Mouse (Mus musculus): Measurements from ENCODE around the gene Tcap. TPM values are rescaled to one million over a fixed set of nuclear protein-coding genes. Genes with fewer than 3 reads are reported as not detected.
A peak's percentile ranks its signal among the peaks of the same experiment; 100 is the strongest.

Tcap gene
- polyA plus RNA-seq, 1 experiment from 2014 or later = 0.29 TPM

GRCm38 (mm10) chr11:98394301-98394700 lies 10.7 kb downstream of the Tcap start:
- Histone ChIP-seq H3K27me3 (ENCODE audit: control insufficient read depth, insufficient read depth, low read length) (no peaks in the 10 kb centered on the region), H3K4me3 (ENCODE audit: low read depth, low read length) (no peak overlapping the region), H3K4me1 (ENCODE audit: control insufficient read depth, insufficient read depth, low read length) (no peaks in the 10 kb centered on the region), H3K27ac (ENCODE audit: low read depth, low read length) (no peak overlapping the region), H3K4me2 (ENCODE audit: low read depth, low read length) (no peak overlapping the region), H3K9ac (replicated peaks; ENCODE audit: low read depth, low read length) (no peak overlapping the region), H3K36me3 (ENCODE audit: control insufficient read depth, insufficient read depth, low read length) (no peaks in the 10 kb centered on the region), H3K9me3 (ENCODE audit: control insufficient read depth, low read length) (no peaks in the 10 kb centered on the region)
- WGBS = 68% methylated on average over 6 of the region's 6 CpGs
- no peak for ATAC-seq (ENCODE audit: low read depth)

- no peak overlapping the region for H3K4me3 ChIP-seq (ENCODE audit: low read depth, low read length)
- 58% methylated on average over 4 of the region's 4 CpGs for WGBS
- no peak for ATAC-seq (ENCODE audit: low read depth)
- H3K4me2 ChIP-seq (ENCODE audit: low read depth, low read length) = no peak overlapping the region
- no peaks in the 10 kb centered on the region for H3K9me3 ChIP-seq (ENCODE audit: control insufficient read depth, low read length)
- H3K27me3 ChIP-seq (ENCODE audit: control insufficient read depth, insufficient read depth, low read length) = no peaks in the 10 kb centered on the region
- no peak overlapping the region for H3K9ac ChIP-seq (replicated peaks; ENCODE audit: low read depth, low read length)
- no peaks in the 10 kb centered on the region for H3K36me3 ChIP-seq (ENCODE audit: control insufficient read depth, insufficient read depth, low read length)
- H3K27ac ChIP-seq (ENCODE audit: low read depth, low read length) = no peak overlapping the region
- H3K4me1 ChIP-seq (ENCODE audit: control insufficient read depth, insufficient read depth, low read length) = no peaks in the 10 kb centered on the region
These were observed 11.4 kb downstream of the Tcap start for GRCm38 (mm10) chr11:98395041-98395440.

- H3K4me3 ChIP-seq (ENCODE audit: low read depth, low read length) = no peak overlapping the region
- no peak for ATAC-seq (ENCODE audit: low read depth)
- H3K4me2 ChIP-seq (ENCODE audit: low read depth, low read length) = no peak overlapping the region
- peaks cover 6% of the 10 kb centered on the region; the same call in 1 of the 2 replicates for H3K4me1 ChIP-seq (ENCODE audit: control insufficient read depth, insufficient read depth, low read length)
- no peaks in the 10 kb centered on the region for H3K36me3 ChIP-seq (ENCODE audit: control insufficient read depth, insufficient read depth, low read length)
- no peak overlapping the region for H3K27ac ChIP-seq (ENCODE audit: low read depth, low read length)
- WGBS = 91% methylated on average over 7 of the region's 7 CpGs
- no peaks in the 10 kb centered on the region for H3K27me3 ChIP-seq (ENCODE audit: control insufficient read depth, insufficient read depth, low read length)
- no peak overlapping the region for H3K9ac ChIP-seq (replicated peaks; ENCODE audit: low read depth, low read length)
- H3K9me3 ChIP-seq (ENCODE audit: control insufficient read depth, low read length) = no peaks in the 10 kb centered on the region
These were observed 14.3 kb downstream of the Tcap start for GRCm38 (mm10) chr11:98397946-98398345.

GRCm38 (mm10) chr11:98400161-98400726 lies 16.6 kb downstream of the Tcap start, which contains the start of gene Pgap3:
Gene Pgap3, minus strand, starts transcription at chr11:98400490.
- peaks cover 6% of the 10 kb centered on the region; the same call in 1 of the 2 replicates for H3K4me1 ChIP-seq (ENCODE audit: control insufficient read depth, insufficient read depth, low read length)
- peak within 1 kb of the TSS; percentile 79 for H3K4me2 ChIP-seq (ENCODE audit: low read depth, low read length)
- no peaks in the 10 kb centered on the region for H3K36me3 ChIP-seq (ENCODE audit: control insufficient read depth, insufficient read depth, low read length)
- peak within 1 kb of the TSS; percentile 90 for H3K27ac ChIP-seq (ENCODE audit: low read depth, low read length)
- ATAC-seq (ENCODE audit: low read depth) = peak; percentile 93
- H3K4me3 ChIP-seq (ENCODE audit: low read depth, low read length) = peak within 1 kb of the TSS; percentile 50
- under 1% methylated on average over 40 of the region's 40 CpGs for WGBS
- H3K9ac ChIP-seq (replicated peaks; ENCODE audit: low read depth, low read length) = peak within 1 kb of the TSS; percentile 69
- no peaks in the 10 kb centered on the region for H3K27me3 ChIP-seq (ENCODE audit: control insufficient read depth, insufficient read depth, low read length)
- H3K9me3 ChIP-seq (ENCODE audit: control insufficient read depth, low read length) = no peaks in the 10 kb centered on the region

GRCm38 (mm10) chr11:98400816-98401215 lies 17.2 kb downstream of the Tcap start:
- H3K27ac ChIP-seq (ENCODE audit: low read depth, low read length) = peak overlapping the region; percentile 90
- 56% methylated on average over 3 of the region's 3 CpGs for WGBS
- no peaks in the 10 kb centered on the region for H3K27me3 ChIP-seq (ENCODE audit: control insufficient read depth, insufficient read depth, low read length)
- H3K9me3 ChIP-seq (ENCODE audit: control insufficient read depth, low read length) = no peaks in the 10 kb centered on the region
- no peaks in the 10 kb centered on the region for H3K36me3 ChIP-seq (ENCODE audit: control insufficient read depth, insufficient read depth, low read length)
- peak overlapping the region; percentile 50 for H3K4me3 ChIP-seq (ENCODE audit: low read depth, low read length)
- peak overlapping the region; percentile 69 for H3K9ac ChIP-seq (replicated peaks; ENCODE audit: low read depth, low read length)
- no peak; the same call in 1 of the 2 replicates for ATAC-seq (ENCODE audit: low read depth)
- peaks cover 6% of the 10 kb centered on the region; the same call in 1 of the 2 replicates for H3K4me1 ChIP-seq (ENCODE audit: control insufficient read depth, insufficient read depth, low read length)
- peak overlapping the region; percentile 79 for H3K4me2 ChIP-seq (ENCODE audit: low read depth, low read length)

- no peak overlapping the region for H3K9ac ChIP-seq (replicated peaks; ENCODE audit: low read depth, low read length)
- no peak overlapping the region for H3K27ac ChIP-seq (ENCODE audit: low read depth, low read length)
- H3K4me3 ChIP-seq (ENCODE audit: low read depth, low read length) = no peak overlapping the region
- 79% methylated on average over 6 of the region's 6 CpGs for WGBS
- no peaks in the 10 kb centered on the region for H3K4me1 ChIP-seq (ENCODE audit: control insufficient read depth, insufficient read depth, low read length)
- peaks cover 3% of the 10 kb centered on the region; the same call in 1 of the 2 replicates for H3K27me3 ChIP-seq (ENCODE audit: control insufficient read depth, insufficient read depth, low read length)
- no peak for ATAC-seq (ENCODE audit: low read depth)
- no peak overlapping the region for H3K4me2 ChIP-seq (ENCODE audit: low read depth, low read length)
- no peaks in the 10 kb centered on the region for H3K9me3 ChIP-seq (ENCODE audit: control insufficient read depth, low read length)
- H3K36me3 ChIP-seq (ENCODE audit: control insufficient read depth, insufficient read depth, low read length) = no peaks in the 10 kb centered on the region
These were observed 23.0 kb downstream of the Tcap start for GRCm38 (mm10) chr11:98406621-98407020.

GRCm38 (mm10) chr11:98408872-98409271 lies 25.3 kb downstream of the Tcap start:
- Histone ChIP-seq H3K36me3 (ENCODE audit: control insufficient read depth, insufficient read depth, low read length) (no peaks in the 10 kb centered on the region), H3K9ac (replicated peaks; ENCODE audit: low read depth, low read length) (no peak overlapping the region), H3K27me3 (ENCODE audit: control insufficient read depth, insufficient read depth, low read length) (peaks cover 10% of the 10 kb centered on the region), H3K4me1 (ENCODE audit: control insufficient read depth, insufficient read depth, low read length) (peaks cover 10% of the 10 kb centered on the region), H3K4me3 (ENCODE audit: low read depth, low read length) (no peak overlapping the region), H3K4me2 (ENCODE audit: low read depth, low read length) (0 out of 2 replicates have a peak overlapping the region, but pooled peaks have one; percentile 2), H3K9me3 (ENCODE audit: control insufficient read depth, low read length) (no peaks in the 10 kb centered on the region), H3K27ac (ENCODE audit: low read depth, low read length) (no peak overlapping the region)
- ATAC-seq (ENCODE audit: low read depth) = no peak
- WGBS = 58% methylated on average over 8 of the region's 8 CpGs

GRCm38 (mm10) chr11:98409341-98409822 lies 25.8 kb downstream of the Tcap start:
- no peak overlapping the region for H3K9ac ChIP-seq (replicated peaks; ENCODE audit: low read depth, low read length)
- H3K27me3 ChIP-seq (ENCODE audit: control insufficient read depth, insufficient read depth, low read length) = peaks cover 10% of the 10 kb centered on the region
- ATAC-seq (ENCODE audit: low read depth) = peak; percentile 67; the same call in 1 of the 2 replicates
- no peak overlapping the region; the same call in 1 of the 2 replicates for H3K4me2 ChIP-seq (ENCODE audit: low read depth, low read length)
- H3K9me3 ChIP-seq (ENCODE audit: control insufficient read depth, low read length) = no peaks in the 10 kb centered on the region
- H3K4me1 ChIP-seq (ENCODE audit: control insufficient read depth, insufficient read depth, low read length) = peaks cover 14% of the 10 kb centered on the region
- no peak overlapping the region for H3K4me3 ChIP-seq (ENCODE audit: low read depth, low read length)
- H3K27ac ChIP-seq (ENCODE audit: low read depth, low read length) = no peak overlapping the region
- WGBS = 2% methylated on average over 10 of the region's 10 CpGs
- no peaks in the 10 kb centered on the region for H3K36me3 ChIP-seq (ENCODE audit: control insufficient read depth, insufficient read depth, low read length)

GRCm38 (mm10) chr11:98412273-98412796 lies 28.7 kb downstream of the Tcap start, which contains the start of gene Erbb2:
Gene Erbb2, plus strand, starts transcription at chr11:98412470.
- Histone ChIP-seq H3K9ac (replicated peaks; ENCODE audit: low read depth, low read length) (peak within 1 kb of the TSS; percentile 63), H3K4me2 (ENCODE audit: low read depth, low read length) (peak within 1 kb of the TSS; percentile 94), H3K4me1 (ENCODE audit: control insufficient read depth, insufficient read depth, low read length) (peaks cover 14% of the 10 kb centered on the region), H3K9me3 (ENCODE audit: control insufficient read depth, low read length) (no peaks in the 10 kb centered on the region), H3K27ac (ENCODE audit: low read depth, low read length) (peak within 1 kb of the TSS; percentile 63; the same call in 1 of the 2 replicates), H3K4me3 (ENCODE audit: low read depth, low read length) (peak within 1 kb of the TSS; percentile 54), H3K27me3 (ENCODE audit: control insufficient read depth, insufficient read depth, low read length) (peaks cover 10% of the 10 kb centered on the region), H3K36me3 (ENCODE audit: control insufficient read depth, insufficient read depth, low read length) (no peaks in the 10 kb centered on the region)
- under 1% methylated on average over 22 of the region's 49 CpGs for whole genome bisulfite sequencing
- ATAC-seq (ENCODE audit: low read depth) = peak; percentile 70
